Mouse (Mus musculus): Measurements from ENCODE around the gene Ttc21b.
"Not testable (repeated sequence)": the region's sequence is repeated elsewhere in the genome, so short reads cannot be mapped to it uniquely, and the experiment has no call there.

Gene Ttc21b

DNA sequence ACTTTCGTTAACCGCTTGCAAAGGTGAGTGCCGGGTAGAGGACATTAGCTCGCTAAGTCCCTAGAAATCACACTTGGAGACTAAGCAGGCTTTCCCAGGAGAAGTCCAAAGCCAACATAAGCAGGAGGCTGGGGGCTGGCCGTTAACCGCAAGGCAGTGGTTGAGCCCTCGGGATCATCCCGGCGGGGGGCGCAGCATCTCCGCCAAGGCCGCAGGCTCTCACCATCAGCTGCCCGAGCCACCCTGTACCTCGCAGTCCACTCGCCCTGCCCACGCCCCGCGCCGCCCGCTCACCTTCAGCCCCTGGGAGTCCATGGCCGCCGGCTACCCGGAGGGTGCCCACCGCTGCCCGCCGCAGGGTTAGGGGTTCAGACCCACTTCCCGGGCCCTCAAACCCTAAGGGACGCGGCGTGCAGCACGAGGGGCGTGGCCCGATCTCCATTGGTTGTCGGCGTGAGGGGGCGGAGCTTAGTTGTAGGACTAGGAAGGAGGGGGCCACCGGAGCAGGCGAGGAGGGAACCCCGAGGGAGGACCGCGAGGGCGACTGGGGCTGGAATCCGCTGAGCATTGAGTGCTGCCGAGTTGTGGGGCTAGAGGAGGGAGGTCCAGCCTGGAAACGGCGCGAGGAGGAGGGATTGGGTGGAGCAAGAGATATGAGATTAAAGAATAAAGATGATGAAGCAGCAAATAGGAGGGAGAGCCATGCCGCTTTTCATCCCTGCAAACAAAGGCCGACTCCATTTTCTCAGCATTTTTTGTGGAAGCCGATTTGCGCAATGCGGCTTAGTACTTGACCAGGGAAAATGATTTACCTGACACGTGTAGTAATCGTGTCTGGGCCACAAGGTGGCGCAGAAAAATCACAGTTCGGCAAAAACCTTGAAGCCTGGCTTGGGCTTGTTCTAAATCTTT lies at the start of gene Ttc21b:
Gene Ttc21b (minus strand): TSS at position 398 of the 912 bp plus-strand sequence.
- DNase-seq (ENCODE audit: low spot score in 2 of 2): peak; percentile 92 to 95

DNA sequence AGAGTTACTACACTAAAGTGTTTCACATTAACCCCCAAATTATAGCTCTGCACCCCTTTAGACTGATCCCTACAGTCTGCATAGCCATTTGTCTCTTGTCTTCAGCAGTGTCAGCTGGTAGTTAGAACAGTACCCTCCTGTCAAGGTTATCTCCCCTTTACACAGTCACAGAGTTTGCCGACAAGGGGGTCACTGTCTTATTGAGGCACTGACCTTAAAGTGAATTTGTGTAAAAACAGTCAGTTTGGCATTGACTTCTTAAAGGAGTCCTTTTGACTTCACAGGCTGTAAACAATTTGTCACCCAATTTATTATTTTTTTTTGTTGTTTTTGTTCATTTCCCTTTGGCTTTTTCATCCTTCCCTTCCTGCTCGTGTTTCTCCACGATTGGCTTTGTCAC lies 16.1 kb upstream of the Ttc21b start:
- no peak for DNase-seq (ENCODE audit: low spot score in 2 of 2)

DNA sequence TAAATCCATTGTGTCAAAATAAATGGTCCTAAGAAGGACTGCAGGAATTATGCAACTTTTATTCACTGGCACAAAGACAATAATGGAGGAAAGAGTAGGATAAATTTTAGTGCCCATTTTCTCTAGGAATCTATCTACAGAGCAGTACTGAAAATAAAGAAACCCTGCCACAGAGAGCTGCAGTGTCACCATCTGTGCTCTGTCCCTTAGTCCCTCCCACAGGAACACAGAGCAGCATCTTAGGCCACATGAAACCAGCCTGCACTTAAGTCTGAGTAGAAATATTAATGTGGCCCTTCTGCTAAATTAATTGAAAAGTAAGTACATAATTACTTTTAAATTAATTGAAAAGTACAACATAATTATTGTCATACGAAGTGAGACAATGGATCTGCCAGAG lies 12.4 kb downstream of the Ttc21b start:
- no peak for DNase-seq (ENCODE audit: low spot score in 2 of 2)

DNA sequence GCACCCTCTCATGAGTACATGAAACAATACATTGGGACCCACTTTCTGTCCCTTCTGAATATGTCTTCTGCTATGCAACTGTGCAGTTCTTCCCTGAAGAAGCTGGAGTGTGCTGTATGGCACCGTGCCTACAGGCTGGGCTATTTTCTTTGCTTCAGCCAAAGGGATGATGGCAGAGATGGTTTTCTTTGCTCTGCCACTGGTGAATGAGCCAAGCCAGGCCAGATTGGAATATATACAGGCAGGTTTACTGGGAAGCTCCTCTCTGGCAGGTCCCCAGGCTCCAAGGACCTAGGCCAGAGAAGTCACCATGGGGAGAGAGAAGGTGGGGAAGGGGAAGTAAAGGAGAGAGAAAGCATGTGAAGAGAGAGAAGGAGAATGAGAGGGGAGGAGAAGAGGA lies 16.1 kb downstream of the Ttc21b start:
- no peak for DNase-seq (ENCODE audit: low spot score in 2 of 2)

DNA sequence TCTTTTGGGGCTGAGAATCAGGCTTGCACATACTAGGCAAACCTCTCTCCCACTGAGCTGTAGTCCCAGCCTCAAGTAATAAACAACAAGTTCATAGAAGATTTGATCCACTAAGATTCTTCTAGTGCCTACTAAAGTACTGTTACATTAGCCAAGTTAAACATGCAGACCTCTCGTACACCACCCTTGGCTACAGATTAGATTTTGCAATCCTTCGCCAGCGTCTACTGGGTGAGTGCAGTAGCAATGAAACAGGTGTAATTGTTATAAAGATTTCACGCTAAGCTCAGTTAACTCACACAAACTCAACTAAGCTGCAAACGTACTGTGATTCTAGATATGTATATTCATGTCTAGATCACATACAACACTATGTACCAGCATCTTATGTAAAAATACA lies 17.5 kb downstream of the Ttc21b start:
- DNase-seq (ENCODE audit: low spot score in 2 of 2): no peak

DNA sequence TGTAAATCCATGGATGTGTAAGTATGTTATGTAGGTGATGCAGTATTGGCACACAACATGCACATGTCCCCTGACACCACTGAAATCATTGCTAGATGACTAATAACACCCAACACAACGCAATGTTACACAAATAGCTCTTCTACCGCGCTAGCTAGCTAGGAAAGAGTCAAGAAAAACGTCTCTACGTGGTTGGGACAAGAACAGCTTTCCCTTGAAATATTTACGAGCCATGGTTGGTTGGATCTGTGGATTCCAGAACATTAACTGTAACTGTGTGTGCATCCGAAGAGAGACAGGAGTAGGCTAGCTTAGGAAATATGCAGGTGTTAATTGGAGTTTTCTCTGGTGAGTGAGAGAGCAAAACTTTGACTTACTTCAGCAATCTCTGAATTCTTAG lies 35.5 kb downstream of the Ttc21b start:
- no peak for DNase-seq (ENCODE audit: low spot score in 2 of 2)

DNA sequence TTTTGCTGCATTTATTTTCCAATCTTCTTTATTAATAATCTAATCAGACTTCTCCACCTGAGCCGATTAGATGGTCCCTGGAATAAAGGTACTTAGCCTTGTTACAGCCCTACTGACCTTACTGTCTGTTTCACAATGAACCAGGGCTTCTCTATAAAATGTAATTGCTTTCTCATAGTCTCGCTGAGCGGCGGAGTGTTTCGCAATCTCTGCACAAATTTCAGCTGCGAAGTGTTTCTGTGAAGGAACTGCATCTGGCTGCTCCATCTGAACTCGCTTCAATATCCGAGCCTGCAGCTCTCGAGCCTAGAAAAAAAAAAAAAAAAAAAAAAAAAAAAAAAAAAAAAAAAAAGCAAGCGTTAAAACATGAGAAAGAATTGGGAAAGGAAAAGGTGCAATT lies 46.5 kb downstream of the Ttc21b start:
- DNase-seq (ENCODE audit: low spot score in 2 of 2): no peak

DNA sequence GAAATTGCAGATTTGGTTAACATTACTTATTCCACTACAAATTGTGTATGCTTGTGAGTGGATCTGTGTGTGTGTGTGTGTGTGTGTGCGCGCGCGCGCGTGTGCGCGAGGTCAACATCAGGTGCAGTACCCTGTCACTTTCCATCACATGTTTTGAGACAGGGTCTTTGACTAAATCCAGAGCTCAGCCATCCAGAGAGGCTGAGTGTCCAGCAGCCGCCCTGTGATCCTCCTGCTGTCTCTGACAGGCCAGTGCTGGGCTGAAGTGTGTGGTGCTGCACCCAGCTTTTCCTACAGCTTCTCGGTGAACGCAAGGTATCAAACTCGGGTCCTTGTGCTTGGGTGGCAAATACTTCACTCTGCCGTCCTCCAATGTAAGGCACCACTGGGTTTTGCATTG lies 47.1 kb downstream of the Ttc21b start:
- no peak for DNase-seq (ENCODE audit: low spot score in 2 of 2)

DNA sequence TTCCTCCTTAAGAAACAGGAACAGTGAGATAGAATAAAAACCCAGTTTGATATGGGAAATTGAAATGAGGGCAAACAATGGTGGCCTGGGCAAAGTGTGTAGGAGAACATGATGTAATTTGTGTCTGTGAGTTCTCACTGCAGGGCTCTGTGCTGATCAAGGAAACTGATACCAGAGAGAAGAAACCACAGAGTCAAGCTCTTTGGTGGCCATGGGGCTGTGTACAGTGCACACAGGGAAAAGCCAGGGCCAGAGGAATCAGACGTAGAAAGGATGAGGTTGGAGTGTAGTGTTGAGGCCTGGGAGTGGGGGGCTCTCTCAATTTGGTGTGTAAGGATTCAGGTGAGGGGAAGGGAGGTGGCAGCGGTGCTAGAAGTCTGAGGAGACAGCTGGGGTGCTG lies 49.6 kb downstream of the Ttc21b start:
- DNase-seq (ENCODE audit: low spot score in 2 of 2): no peak

DNA sequence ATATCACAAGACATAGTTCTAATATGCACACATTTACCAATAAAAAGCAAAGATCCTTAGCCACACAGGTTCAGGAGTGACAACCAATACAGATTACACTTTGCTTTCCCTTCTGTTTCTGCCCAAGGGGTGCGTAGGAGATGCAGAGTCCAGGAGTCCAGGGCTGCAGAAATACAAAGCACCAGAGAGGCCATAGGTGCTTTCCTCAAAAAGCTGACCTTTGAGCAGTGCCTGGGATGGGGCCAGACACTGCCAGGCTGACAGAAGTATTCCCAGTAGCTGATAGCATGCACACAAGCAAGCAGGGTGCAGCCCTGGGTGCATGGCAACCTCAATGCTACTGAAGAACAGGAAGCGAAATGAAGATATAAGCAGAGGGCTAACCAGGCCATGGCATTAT lies 52.2 kb downstream of the Ttc21b start:
- DNase-seq (ENCODE audit: low spot score in 2 of 2): no peak

DNA sequence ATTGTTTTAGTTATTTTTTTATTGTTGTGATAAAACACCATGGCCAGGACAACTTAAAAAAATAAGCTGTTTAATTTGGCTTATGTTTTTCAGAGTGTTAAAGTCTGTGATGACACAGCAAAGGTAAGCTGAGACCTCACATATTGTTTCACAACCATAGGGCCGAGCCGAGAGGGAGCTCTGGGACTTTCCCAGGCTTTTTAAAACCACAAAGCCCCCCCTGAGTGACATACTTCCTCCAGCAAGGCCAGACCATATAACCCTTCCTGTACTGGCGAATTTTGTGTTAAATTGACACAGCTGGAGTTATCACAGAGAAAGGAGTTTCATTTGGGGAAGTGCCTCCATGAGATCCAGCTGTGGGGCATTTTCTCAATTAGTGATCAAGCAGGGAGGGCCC lies 56.2 kb downstream of the Ttc21b start:
- no peak for DNase-seq (ENCODE audit: low spot score in 2 of 2)

DNA sequence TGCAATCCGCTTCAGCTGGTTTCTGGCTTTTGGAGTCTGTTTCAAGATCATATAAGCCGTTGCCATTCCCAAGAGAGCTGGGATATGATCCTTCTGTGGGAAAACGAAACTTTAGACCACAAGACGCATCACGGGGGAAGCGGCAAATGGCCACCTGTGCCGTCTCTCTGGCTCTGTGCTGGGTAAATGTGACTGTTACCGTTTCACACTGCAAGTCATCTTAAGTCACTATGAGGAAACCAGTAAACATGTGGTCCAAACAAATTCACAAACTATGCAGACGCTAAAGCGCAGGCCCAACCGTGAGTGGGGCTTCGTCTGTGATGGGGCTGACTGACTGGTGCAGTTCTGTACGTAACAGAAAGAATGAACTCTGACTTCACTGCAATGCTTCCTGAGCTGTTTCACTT lies 64.7 kb downstream of the Ttc21b start:
- no peak for DNase-seq (ENCODE audit: low spot score in 2 of 2)

DNA sequence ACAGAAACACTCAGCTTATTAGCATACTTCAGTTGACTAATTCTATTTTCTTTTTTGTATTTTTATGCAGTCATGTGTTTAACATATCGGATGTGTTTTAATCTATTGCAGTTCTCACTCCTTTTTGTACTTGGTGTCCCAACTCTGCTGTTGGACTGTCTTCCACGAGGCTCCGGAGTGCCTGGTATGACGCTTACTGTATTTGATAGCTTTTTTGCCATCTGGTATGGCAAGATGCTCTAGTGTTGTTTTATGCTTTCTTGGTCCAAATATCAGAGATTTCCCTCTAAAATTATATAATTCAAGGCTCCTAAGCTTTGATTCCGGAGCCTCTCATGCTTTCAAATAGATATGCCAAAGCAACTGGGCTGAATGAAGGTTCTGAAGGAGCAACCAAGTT lies 66.3 kb downstream of the Ttc21b start:
- DNase-seq (ENCODE audit: low spot score in 2 of 2): no peak

DNA sequence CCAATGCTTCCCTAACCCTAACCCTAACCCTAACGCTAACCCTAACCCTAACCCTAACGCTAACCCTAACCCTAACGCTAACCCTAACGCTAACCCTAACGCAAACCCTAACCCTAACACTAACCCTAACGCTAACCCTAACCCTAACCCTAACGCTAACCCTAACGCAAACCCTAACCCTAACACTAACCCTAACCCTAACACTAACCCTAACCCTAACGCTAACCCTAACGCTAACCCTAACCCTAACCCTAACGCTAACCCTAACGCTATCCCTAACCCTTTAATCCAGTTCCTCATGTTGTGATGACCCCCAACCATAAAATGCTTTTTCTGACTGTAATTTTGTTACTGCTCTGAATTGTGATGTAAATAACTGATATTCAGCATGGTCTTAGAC lies 67.2 kb downstream of the Ttc21b start:
- DNase-seq (ENCODE audit: low spot score in 2 of 2): not testable (repeated sequence)

DNA sequence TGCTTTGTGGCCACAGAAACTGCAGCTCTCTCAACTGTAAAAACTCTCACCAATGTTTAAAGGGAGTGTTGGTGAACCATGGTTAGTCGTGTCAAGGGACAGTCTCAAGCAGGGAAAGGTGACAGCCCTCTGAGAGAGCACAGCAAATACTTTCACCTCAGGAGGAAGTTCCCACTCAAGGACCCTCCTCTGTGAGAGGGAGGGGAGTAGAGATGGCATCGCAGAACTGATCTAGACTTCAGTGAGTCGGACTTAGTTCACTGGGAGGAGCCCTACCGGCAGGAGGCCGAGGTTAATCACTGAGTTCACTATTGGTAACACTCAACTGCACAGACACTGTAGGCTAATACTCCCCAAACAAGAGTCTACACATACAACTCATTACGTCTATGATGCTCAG lies 68.9 kb downstream of the Ttc21b start:
- DNase-seq (ENCODE audit: low spot score in 2 of 2): no peak

DNA sequence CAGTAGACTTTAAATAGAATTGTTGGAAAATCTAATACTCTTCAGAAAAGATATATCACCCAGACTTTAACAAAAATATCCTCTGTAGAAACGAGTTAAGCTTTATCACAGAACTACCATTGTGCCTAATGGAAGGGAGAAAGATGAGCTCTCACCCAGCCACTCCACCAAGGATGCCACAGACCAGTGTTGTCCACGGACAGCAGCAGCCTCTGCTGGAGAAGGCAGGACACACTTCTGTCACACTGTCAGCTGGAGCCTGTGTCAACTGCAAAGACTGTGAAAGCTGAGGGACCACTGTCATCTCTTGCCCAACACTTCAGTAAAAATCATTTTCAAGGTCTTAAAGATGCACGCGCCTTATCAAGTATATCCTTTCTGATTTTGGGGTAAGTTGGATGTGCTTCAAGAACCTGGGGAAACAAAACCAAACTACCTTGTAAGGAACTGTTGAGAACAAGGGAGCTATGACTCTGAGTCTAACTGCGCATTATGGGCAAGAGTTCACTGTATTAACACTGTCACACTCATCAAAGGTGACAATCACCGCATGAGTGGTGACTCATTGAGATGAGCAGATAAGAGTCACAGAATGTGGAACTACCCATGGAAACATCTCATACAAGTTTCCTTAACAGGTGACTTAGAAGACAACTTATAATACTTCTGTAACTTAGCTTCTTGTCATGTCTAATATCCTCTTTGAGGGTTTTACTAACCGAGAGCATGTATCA lies 71.8 kb downstream of the Ttc21b start:
- DNase-seq (ENCODE audit: low spot score in 2 of 2): no peak

DNA sequence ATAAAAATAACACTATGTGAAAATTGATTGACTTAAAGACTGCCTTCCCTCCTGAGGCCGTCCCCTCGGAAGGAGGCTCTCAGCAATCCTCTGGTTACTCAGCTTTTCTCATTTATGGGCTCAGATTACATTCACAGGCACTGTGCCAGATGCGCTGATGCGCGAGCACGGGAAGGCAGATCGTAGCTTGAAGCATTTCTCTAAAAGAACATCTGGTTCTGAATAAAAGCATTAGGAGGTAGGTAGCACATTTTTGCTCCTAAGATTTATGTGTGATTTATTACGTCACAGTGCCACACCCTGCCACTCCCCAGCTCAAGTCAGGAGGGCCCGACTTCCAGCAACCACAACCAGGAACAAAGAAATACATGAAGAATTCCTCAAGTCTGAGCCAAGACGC lies 76.1 kb downstream of the Ttc21b start:
- peak; percentile 16 to 53 for DNase-seq (ENCODE audit: low spot score in 2 of 2)

DNA sequence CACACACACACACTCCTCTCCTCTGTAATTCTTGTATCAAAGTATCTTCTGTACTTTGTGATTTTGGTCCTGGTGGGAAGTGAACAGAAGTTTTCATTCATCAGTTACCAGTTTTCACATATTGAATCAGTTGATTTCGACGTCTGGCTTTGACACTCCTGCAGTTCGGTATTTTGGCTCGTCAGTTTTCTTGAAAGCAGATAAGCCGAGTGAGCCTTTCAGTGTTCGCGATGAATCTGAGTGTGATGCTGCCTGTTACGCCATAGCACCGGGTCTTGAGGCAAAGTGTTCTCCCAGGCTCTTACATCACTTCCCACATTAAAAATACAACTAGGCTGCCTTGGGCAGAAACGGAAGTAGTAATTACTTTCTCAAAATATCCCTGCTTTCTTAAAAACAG lies 76.6 kb downstream of the Ttc21b start:
- no peak for DNase-seq (ENCODE audit: low spot score in 2 of 2)

DNA sequence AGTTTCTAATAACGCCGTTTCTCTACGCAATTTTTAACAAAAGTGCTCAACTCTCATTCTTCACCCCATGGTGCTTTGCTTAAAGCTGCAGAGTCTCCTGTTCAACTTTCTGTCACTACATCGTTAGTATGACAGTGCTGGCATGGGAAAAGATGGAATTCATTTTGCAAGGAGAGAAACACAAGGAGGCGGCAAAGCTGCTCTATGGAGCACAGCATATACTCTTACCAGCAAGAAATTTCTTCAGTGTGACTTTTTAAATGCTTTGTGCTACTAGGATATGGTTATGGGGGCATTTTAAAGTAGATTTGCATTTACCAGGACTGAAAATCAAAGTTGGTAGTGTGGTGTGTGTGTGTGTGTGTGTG lies 77.6 kb downstream of the Ttc21b start:
- no peak for DNase-seq (ENCODE audit: low spot score in 2 of 2)

DNA sequence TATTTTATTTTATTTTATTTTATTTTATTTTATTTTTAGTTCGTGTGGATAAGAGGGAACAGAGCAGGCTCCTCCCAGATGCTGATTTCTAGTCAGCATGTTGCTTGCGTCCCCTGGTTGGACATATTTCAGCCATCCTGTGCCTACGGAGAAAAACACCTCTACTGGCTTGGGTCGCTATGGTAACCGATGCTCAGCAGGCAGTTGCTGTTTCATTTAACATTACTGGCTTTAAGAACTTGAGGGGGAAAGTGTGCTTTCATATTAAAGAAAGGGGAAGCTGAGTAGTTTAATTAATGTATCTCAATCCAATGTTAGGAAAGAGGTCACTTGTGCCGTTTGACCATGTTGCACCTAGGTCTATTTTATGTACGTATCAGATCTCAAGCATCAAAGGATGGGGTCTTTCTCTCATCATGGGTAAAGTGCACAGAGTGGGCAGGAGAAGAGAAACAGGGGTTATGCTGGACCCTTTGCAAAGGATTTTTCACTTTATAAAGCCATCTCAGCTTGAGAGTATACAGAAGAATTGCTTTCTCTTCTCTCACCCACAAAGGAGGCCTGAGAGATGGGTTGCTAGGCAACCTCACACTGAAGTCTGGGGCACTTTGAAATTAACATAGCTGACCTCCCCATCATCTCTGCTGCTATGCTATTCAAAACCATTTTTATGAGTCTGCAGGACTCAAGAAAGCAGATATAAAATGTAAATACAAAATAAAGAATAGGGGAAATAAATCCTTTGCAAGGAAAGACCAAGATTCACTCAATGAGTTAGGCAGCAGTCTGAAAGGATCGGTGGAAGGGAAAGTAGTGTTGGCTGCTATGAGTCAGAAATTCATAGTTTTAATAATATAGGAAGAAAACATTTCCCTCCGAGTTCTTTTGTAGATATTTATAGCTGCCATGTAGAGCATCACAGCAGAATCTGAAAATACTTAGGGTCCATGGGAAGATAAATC lies 78.2 kb downstream of the Ttc21b start:
- no peak for DNase-seq (ENCODE audit: low spot score in 2 of 2)

DNA sequence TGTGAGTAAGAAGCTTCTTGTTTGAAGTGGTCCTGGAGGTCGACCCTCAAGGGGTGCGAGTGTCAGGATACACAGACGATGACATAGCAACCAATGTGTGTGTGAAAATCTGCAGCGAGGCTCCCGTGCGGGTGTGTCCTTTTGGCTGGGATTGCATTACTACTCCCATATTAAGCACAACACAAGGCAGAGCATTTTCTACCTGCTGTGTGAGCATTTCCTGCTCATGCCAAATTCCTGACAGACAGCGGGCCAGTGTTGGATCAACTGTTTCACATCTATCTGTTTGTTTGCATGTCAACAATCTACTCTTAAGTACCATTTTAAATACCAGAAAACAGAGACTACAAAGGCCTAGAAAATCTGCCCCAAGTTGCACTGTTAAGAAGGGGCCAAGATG lies 79.4 kb downstream of the Ttc21b start:
- no peak for DNase-seq (ENCODE audit: low spot score in 2 of 2)

DNA sequence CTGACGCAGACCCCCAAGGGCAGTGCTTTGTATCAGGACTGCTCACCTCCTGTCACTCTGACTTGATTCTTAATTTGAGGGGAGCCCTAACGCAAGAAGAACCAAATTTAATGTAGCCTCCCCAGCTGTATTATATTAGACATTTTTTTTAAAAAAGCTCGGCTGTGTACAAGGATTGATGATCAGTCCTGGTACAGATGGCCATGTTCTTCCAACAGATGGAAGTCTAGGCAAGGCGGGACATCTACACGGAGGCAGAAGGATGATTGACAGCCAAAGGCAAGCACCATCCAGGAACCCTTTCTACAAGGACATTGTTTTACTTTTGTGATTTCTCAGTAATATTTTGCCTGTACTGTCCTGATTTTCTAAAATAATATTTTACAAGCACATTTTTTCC lies 83.3 kb downstream of the Ttc21b start:
- DNase-seq (ENCODE audit: low spot score in 2 of 2): no peak

Data from urinary bladder, postnatal 36 days (tissue).